Mouse (Mus musculus) gastrocnemius, adult 2 months (tissue): ENCODE measurements at regions not wholly inside any gene's neighbourhood (a gene's known extent, or its start where the extent isn't known, plus 50 kb on each side); places are given as distances from the start of the nearest gene placed in this dataset.

Source experiments
- DNase-seq: peaks from one replicate; pipeline ENCODE4 v3.0.0; 2022
- H3K27ac ChIP-seq: fragments of 200-600 bp; 2 replicates; pipeline ENCODE4 v1.8.1; 2022; ENCODE audit warnings: mild to moderate bottlenecking
- H3K4me3 ChIP-seq: fragments of 200-600 bp; 2 replicates; pipeline ENCODE4 v1.8.1; 2022; ENCODE audit warnings: mild to moderate bottlenecking, moderate library complexity
- CTCF ChIP-seq: fragments of 200-600 bp; IDR thresholded peaks from 2 replicates; pipeline ENCODE4 v1.8.1; 2022; ENCODE audit warnings: antibody characterized with exemption, mild to moderate bottlenecking, moderate library complexity
- intact Hi-C: fragments of 180-260 bp; cut with DNase I; formaldehyde crosslinking; loops from one replicate; pipeline ENCODE4 v1.15.1; 2025

GRCm38 (mm10) chr2:50569502-50570285, 273.1 kb upstream of the Mmadhc start:
- DNase-seq: no peak
- H3K4me3 ChIP-seq: no peak overlapping the region
- no peak overlapping the region for H3K27ac ChIP-seq
- intact Hi-C loops: no loop called here
- TF ChIP-seq CTCF: no peak

GRCm38 (mm10) chr2:50568777-50569501, 272.3 kb upstream of the Mmadhc start:
- intact Hi-C loops: no loop called here
- no peak for DNase-seq
- Histone ChIP-seq H3K27ac (no peak overlapping the region), H3K4me3 (no peak overlapping the region)
- TF ChIP-seq CTCF: no peak

- DNase-seq: no peak
- intact Hi-C loops: no loop called here
- TF ChIP-seq CTCF: no peak
- Histone ChIP-seq H3K27ac (no peak overlapping the region), H3K4me3 (no peak overlapping the region)
Observed at GRCm38 (mm10) chr2:50567542-50567941, 270.9 kb upstream of the Mmadhc start.

GRCm38 (mm10) chr2:50554031-50554430, 257.4 kb upstream of the Mmadhc start:
- H3K4me3 ChIP-seq: no peak overlapping the region
- TF ChIP-seq CTCF: no peak
- no peak overlapping the region for H3K27ac ChIP-seq
- intact Hi-C loops: no loop called here
- DNase-seq: no peak

GRCm38 (mm10) chr2:50552437-50552836, 255.8 kb upstream of the Mmadhc start:
- no peak for TF ChIP-seq CTCF
- H3K27ac ChIP-seq: no peak overlapping the region
- intact Hi-C loops: no loop called here
- no peak for DNase-seq
- no peak overlapping the region for H3K4me3 ChIP-seq

GRCm38 (mm10) chr2:50549871-50550270, 253.3 kb upstream of the Mmadhc start:
- intact Hi-C loops: no loop called here
- DNase-seq: no peak
- Histone ChIP-seq H3K4me3 (no peak overlapping the region), H3K27ac (no peak overlapping the region)
- no peak for TF ChIP-seq CTCF

- intact Hi-C loops: no loop called here
- DNase-seq: no peak
- H3K27ac ChIP-seq: no peak overlapping the region
- TF ChIP-seq CTCF: no peak
- no peak overlapping the region for H3K4me3 ChIP-seq
Observed at GRCm38 (mm10) chr2:50539741-50540441, 243.3 kb upstream of the Mmadhc start.

GRCm38 (mm10) chr2:50538068-50538467, 241.5 kb upstream of the Mmadhc start:
- TF ChIP-seq CTCF: no peak
- Histone ChIP-seq H3K27ac (no peak overlapping the region), H3K4me3 (no peak overlapping the region)
- no peak for DNase-seq
- intact Hi-C loops: no loop called here

- intact Hi-C loops: no loop called here
- no peak for DNase-seq
- H3K27ac ChIP-seq: no peak overlapping the region
- H3K4me3 ChIP-seq: no peak overlapping the region
- TF ChIP-seq CTCF: no peak
Observed at GRCm38 (mm10) chr2:50535085-50535878, 238.7 kb upstream of the Mmadhc start.

GRCm38 (mm10) chr2:50533702-50534101, 237.1 kb upstream of the Mmadhc start:
- Histone ChIP-seq H3K27ac (no peak overlapping the region), H3K4me3 (no peak overlapping the region)
- TF ChIP-seq CTCF: no peak
- no peak for DNase-seq
- intact Hi-C loops: no loop called here

- DNase-seq: no peak
- no peak overlapping the region for H3K27ac ChIP-seq
- H3K4me3 ChIP-seq: no peak overlapping the region
- intact Hi-C loops: no loop called here
- no peak for TF ChIP-seq CTCF
Observed at GRCm38 (mm10) chr2:50527425-50527824, 230.8 kb upstream of the Mmadhc start.

- no peak for TF ChIP-seq CTCF
- H3K27ac ChIP-seq: no peak overlapping the region
- intact Hi-C loops: no loop called here
- no peak overlapping the region for H3K4me3 ChIP-seq
- no peak for DNase-seq
Observed at GRCm38 (mm10) chr2:50524838-50525615, 228.4 kb upstream of the Mmadhc start.
